Mouse (Mus musculus) heart, postnatal 0 days (tissue): ENCODE measurements around the gene Erlin1.

Experiments used
- CTCF ChIP-seq: IDR thresholded peaks from 2 replicates; pipeline ENCODE4 v1.5.1; 2016; ENCODE audit warnings: antibody characterized with exemption, control low read depth, low read depth
- EP300 ChIP-seq: IDR thresholded peaks from 2 replicates; pipeline ENCODE4 v1.6.1; 2016; ENCODE audit warnings: antibody characterized with exemption, low read depth

- no peak for TF ChIP-seq CTCF
- TF ChIP-seq EP300 = no peak
These were observed 288 bp upstream of the Erlin1 start for GRCm38 (mm10) chr19:44069914-44070232.
